Mouse (Mus musculus): ENCODE data around the gene Mrpl4. TPM values are rescaled to one million over a fixed set of nuclear protein-coding genes. Genes with fewer than 3 reads are reported as not detected.
"Not testable (repeated sequence)": the region's sequence is repeated elsewhere in the genome, so short reads cannot be mapped to it uniquely, and the experiment has no call there.

Mrpl4 gene
- polyA plus RNA-seq, 1 experiment from 2014 or later, result 128 TPM

DNA sequence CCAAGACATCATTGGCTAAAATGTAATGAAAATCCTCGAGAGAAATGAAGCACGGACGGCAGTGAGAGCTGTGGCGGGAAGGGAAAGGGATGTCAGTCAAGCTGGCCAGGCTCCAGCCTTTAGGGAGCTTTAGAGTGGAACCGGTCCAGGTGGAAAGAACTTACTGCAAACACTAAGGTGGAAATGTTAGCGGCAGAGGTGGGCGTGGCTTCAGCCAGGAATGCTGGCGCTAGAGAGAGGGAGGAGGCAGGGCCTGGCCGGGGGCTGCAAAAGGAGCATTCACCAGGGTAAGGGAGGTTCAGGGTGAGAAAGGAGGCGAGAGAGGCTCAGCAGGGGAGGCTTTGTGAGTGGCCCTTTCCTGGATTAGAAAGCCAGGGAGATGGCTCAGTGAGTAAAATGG lies 11.7 kb upstream of the Mrpl4 start:
- ATAC-seq (ENCODE audit: insufficient number of reproducible peaks, insufficient read depth, low FRiP score, low TSS enrichment), result no peak
- Histone ChIP-seq H3K4me1 (peaks cover 17% of the 10 kb centered on the region; the same call in 1 of the 2 replicates), H3K27ac (peak overlapping the region; percentile 64), H3K36me3 (no peaks in the 10 kb centered on the region), H3K9ac (no peak overlapping the region), H3K4me3 (no peak overlapping the region), H3K27me3 (0 out of 2 replicates have a peak, but pooled peaks cover 4% of the 10 kb centered on the region), H3K4me2 (replicated peaks) (peak overlapping the region; percentile 37), H3K9me3 (no peaks in the 10 kb centered on the region)
- 2% methylated on average over 10 of the region's 10 CpGs for WGBS

- Histone ChIP-seq H3K4me1 (peaks cover 17% of the 10 kb centered on the region; the same call in 1 of the 2 replicates), H3K9me3 (no peaks in the 10 kb centered on the region), H3K36me3 (no peaks in the 10 kb centered on the region), H3K4me3 (no peak overlapping the region), H3K4me2 (replicated peaks) (no peak overlapping the region), H3K27me3 (0 out of 2 replicates have a peak, but pooled peaks cover 4% of the 10 kb centered on the region), H3K9ac (peak overlapping the region; percentile 19; the same call in 1 of the 2 replicates), H3K27ac (0 out of 2 replicates have a peak overlapping the region, but pooled peaks have one; percentile 11)
- ATAC-seq (ENCODE audit: insufficient number of reproducible peaks, insufficient read depth, low FRiP score, low TSS enrichment), result no peak
- 99% methylated on average over 4 of the region's 4 CpGs for WGBS
These were observed 11.0 kb upstream of the Mrpl4 start for GRCm38 (mm10) chr9:20991587-20991986.

DNA sequence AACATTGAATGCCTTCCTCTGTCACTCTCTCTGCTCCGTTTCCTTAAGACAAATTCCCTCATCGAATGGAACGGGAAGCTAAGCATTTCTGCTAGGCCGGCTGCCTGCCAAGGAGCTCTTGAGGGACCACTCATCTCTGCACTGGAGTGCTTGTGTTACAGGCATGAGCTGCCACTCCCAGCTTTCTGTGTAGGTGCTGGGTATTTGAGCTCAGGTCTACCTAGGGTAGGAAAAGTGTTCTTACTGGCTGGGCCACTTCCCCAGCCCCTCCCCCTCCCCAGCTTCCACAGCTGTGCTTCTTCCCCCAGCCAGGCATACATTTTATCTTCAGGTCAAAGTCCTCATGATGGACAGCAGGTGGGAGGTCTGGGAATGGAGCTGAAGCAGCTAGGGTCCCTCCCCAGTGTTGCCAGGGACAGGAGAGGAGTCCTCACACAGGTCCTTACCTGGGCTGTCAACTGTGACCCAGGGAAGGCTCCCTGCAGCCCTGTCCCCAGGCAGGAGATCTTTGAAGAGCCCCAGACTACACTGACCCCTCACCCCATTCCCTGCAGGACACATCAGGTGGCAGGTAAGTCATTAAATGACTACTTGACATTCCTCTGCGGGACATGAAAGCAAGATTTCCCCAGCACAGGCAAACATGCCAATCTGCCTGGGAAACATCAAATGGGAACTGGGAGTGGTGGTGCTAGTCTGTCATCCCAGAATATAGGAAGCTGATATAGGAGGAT lies 9.2 kb upstream of the Mrpl4 start:
- no peak overlapping the region for H3K4me3 ChIP-seq
- 52% methylated on average over 5 of the region's 5 CpGs for WGBS
- H3K27me3 ChIP-seq, result 0 out of 2 replicates have a peak, but pooled peaks cover under 1% of the 10 kb centered on the region
- H3K9me3 ChIP-seq, result no peaks in the 10 kb centered on the region
- peaks cover 7% of the 10 kb centered on the region; the same call in 1 of the 2 replicates for H3K4me1 ChIP-seq
- no peaks in the 10 kb centered on the region for H3K36me3 ChIP-seq
- ATAC-seq (ENCODE audit: insufficient number of reproducible peaks, insufficient read depth, low FRiP score, low TSS enrichment), result no peak
- no peak overlapping the region for H3K27ac ChIP-seq
- H3K4me2 ChIP-seq (replicated peaks), result no peak overlapping the region
- no peak overlapping the region for H3K9ac ChIP-seq

DNA sequence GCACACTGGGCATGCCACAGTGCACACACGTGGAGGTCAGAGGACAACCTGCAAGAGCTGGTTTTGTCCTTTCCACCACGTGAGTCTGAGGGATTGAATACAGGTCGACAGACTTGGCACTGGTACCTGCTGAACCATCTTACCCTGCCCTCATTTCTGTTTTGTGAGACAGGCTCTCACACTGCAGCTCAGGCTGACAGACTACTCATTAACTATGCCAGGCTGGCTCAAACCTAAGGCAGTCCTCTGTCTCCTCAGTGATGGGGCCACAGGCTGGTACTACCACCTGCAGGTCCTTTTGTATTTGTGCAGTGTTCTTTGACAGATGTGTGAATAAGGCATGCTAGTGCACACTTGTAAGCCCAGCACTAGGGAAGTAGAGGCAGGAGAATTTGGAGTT lies 7.5 kb upstream of the Mrpl4 start:
- Histone ChIP-seq H3K27me3 (no peaks in the 10 kb centered on the region), H3K4me2 (replicated peaks) (no peak overlapping the region), H3K9ac (no peak overlapping the region), H3K9me3 (no peaks in the 10 kb centered on the region), H3K36me3 (no peaks in the 10 kb centered on the region), H3K4me3 (no peak overlapping the region), H3K27ac (no peak overlapping the region), H3K4me1 (peaks cover 5% of the 10 kb centered on the region; the same call in 1 of the 2 replicates)
- ATAC-seq (ENCODE audit: insufficient number of reproducible peaks, insufficient read depth, low FRiP score, low TSS enrichment), result no peak
- WGBS, result 88% methylated on average over 3 of the region's 3 CpGs

- no peak overlapping the region for H3K27ac ChIP-seq
- no peak overlapping the region for H3K4me3 ChIP-seq
- no peak overlapping the region for H3K4me2 ChIP-seq (replicated peaks)
- no peaks in the 10 kb centered on the region for H3K9me3 ChIP-seq
- no peak for ATAC-seq (ENCODE audit: insufficient number of reproducible peaks, insufficient read depth, low FRiP score, low TSS enrichment)
- H3K36me3 ChIP-seq, result no peaks in the 10 kb centered on the region
- H3K27me3 ChIP-seq, result no peaks in the 10 kb centered on the region
- WGBS, result 82% methylated on average over 8 of the region's 8 CpGs
- no peak overlapping the region for H3K9ac ChIP-seq
- no peaks in the 10 kb centered on the region for H3K4me1 ChIP-seq
These were observed 5.5 kb upstream of the Mrpl4 start for GRCm38 (mm10) chr9:20997065-20997464.

- not testable (repeated sequence) for H3K4me2 ChIP-seq (replicated peaks); H3K27ac ChIP-seq; H3K36me3 ChIP-seq; H3K9me3 ChIP-seq; ATAC-seq (ENCODE audit: insufficient number of reproducible peaks, insufficient read depth, low FRiP score, low TSS enrichment); H3K4me1 ChIP-seq; H3K9ac ChIP-seq; H3K4me3 ChIP-seq; H3K27me3 ChIP-seq
- WGBS, result 70% methylated on average over 1 of the region's 1 CpGs
These were observed 4.2 kb upstream of the Mrpl4 start for GRCm38 (mm10) chr9:20998337-20998736.

- Histone ChIP-seq H3K9ac (no peak overlapping the region), H3K36me3 (peaks cover 15% of the 10 kb centered on the region), H3K9me3 (no peaks in the 10 kb centered on the region), H3K27ac (no peak overlapping the region), H3K4me1 (peaks cover 4% of the 10 kb centered on the region), H3K27me3 (no peaks in the 10 kb centered on the region), H3K4me2 (replicated peaks) (no peak overlapping the region), H3K4me3 (no peak overlapping the region)
- no peak for ATAC-seq (ENCODE audit: insufficient number of reproducible peaks, insufficient read depth, low FRiP score, low TSS enrichment)
These were observed 1.7 kb upstream of the Mrpl4 start for GRCm38 (mm10) chr9:21000811-21001210.

GRCm38 (mm10) chr9:21001651-21002200 lies 812 bp upstream of the Mrpl4 start:
- Histone ChIP-seq H3K4me3 (no peak overlapping the region), H3K27ac (no peak overlapping the region), H3K4me2 (replicated peaks) (no peak overlapping the region), H3K4me1 (peaks cover 4% of the 10 kb centered on the region), H3K36me3 (peaks cover 24% of the 10 kb centered on the region), H3K9me3 (no peaks in the 10 kb centered on the region), H3K27me3 (no peaks in the 10 kb centered on the region), H3K9ac (no peak overlapping the region)
- no peak for ATAC-seq (ENCODE audit: insufficient number of reproducible peaks, insufficient read depth, low FRiP score, low TSS enrichment)
- 67% methylated on average over 6 of the region's 6 CpGs for WGBS

DNA sequence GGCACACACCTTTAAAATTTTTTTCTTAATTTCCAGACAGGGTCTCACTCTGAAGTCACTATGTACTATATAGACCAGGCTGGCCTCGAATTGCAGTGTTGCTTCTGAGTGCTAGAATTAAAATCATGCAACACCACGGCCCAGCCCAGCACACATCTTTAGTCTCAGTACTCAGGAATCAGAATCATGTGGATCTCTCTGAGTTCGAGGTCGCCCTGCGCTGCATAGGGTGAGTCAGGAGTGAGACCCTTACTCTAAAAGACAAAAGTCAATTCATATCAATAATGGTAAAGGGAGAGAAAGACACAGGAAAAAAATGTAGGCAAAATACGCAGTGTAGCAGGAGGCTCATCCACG lies 290 bp upstream of the Mrpl4 start:
- ATAC-seq (ENCODE audit: insufficient number of reproducible peaks, insufficient read depth, low FRiP score, low TSS enrichment), result no peak
- Histone ChIP-seq H3K27ac (peak overlapping the region; percentile 83; the same call in 1 of the 2 replicates), H3K9ac (peak overlapping the region; percentile 76), H3K4me2 (replicated peaks) (peak overlapping the region; percentile 86), H3K9me3 (no peaks in the 10 kb centered on the region), H3K36me3 (peaks cover 29% of the 10 kb centered on the region), H3K4me1 (peaks cover 4% of the 10 kb centered on the region), H3K4me3 (peak overlapping the region; percentile 92), H3K27me3 (no peaks in the 10 kb centered on the region)
- WGBS, result 13% methylated on average over 7 of the region's 7 CpGs

DNA sequence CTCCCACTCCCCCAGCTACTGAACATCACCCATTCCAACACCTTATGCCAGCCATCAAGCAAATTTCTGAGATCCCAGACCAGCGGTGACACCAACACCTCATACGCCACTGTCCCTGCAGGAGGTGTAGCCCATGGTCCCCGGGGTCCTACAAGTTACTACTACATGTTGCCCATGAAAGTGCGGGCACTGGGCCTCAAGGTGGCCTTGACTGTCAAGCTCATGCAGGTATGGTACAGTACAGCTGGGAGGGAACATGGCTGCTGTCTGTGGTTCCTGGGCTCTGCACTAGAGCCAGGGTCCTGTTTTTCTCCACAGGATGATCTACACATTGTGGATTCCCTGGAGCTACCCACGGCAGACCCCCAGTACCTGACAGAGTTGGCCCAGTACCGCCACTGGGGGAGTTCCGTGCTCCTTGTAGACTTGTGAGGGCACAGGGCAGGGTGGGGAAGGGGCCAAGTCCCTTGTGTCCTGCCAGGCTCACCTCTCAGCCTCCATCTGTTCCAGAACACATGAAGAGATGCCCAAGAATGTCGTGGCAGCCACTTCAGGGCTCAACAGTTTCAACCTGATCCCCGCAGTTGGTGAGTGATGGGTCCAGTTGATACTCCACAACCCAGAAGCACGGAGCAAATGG lies 4.9 kb downstream of the Mrpl4 start:
- Histone ChIP-seq H3K4me2 (replicated peaks) (no peak overlapping the region), H3K27me3 (peaks cover 6% of the 10 kb centered on the region; the same call in 1 of the 2 replicates), H3K9ac (no peak overlapping the region), H3K36me3 (peaks cover 50% of the 10 kb centered on the region), H3K4me3 (no peak overlapping the region), H3K27ac (no peak overlapping the region), H3K9me3 (no peaks in the 10 kb centered on the region), H3K4me1 (peaks cover 4% of the 10 kb centered on the region)
- 95% methylated on average over 10 of the region's 10 CpGs for WGBS
- ATAC-seq (ENCODE audit: insufficient number of reproducible peaks, insufficient read depth, low FRiP score, low TSS enrichment), result no peak

DNA sequence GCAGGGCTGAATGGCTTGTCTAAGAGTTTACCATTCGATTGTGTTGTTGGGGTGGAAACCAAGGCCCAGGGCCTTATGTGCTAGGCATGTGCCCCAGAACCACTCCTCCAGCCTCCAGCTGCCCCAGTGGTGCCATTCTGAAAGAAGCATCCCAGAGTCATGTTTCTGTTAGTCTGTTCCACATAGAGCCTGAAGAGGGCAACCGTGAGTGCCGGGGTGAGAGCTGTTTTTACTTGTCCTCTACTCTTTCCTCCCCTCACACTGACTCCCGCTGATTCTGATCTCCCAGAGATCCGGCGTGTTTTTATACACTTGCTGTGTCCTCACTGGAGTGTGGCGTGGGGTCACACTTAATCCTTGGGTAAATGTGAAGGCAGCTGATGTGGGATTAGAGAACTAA lies 5.5 kb downstream of the Mrpl4 start:
- Histone ChIP-seq H3K4me1 (peaks cover 4% of the 10 kb centered on the region), H3K4me3 (no peak overlapping the region), H3K27me3 (peaks cover 6% of the 10 kb centered on the region; the same call in 1 of the 2 replicates), H3K9ac (no peak overlapping the region), H3K9me3 (no peaks in the 10 kb centered on the region), H3K36me3 (peaks cover 50% of the 10 kb centered on the region), H3K4me2 (replicated peaks) (no peak overlapping the region), H3K27ac (no peak overlapping the region)
- ATAC-seq (ENCODE audit: insufficient number of reproducible peaks, insufficient read depth, low FRiP score, low TSS enrichment), result no peak
- 86% methylated on average over 7 of the region's 7 CpGs for WGBS

DNA sequence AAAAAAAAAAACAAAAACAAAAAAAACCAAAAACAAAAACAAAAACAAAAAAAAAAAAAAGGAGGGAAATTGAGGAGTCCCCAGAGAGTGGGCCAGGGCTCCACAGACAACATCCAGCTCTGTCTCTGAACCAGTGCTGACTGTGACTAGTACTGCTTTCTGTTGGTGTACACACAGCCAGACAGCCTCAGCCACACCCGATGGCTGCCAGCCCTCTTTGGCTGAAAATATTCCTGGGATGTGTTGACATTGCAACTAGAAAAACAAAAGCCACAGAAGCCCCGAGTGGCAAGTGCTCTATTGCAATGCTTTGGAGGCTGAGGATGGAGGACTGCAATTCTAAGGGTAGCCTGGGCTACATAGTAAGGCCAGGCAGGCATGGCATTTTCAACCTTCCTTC lies 7.8 kb downstream of the Mrpl4 start:
- no peaks in the 10 kb centered on the region for H3K9me3 ChIP-seq
- H3K36me3 ChIP-seq, result peaks cover 39% of the 10 kb centered on the region
- no peak overlapping the region for H3K27ac ChIP-seq
- no peak overlapping the region for H3K4me2 ChIP-seq (replicated peaks)
- H3K4me1 ChIP-seq, result peaks cover 4% of the 10 kb centered on the region; the same call in 1 of the 2 replicates
- no peak for ATAC-seq (ENCODE audit: insufficient number of reproducible peaks, insufficient read depth, low FRiP score, low TSS enrichment)
- 74% methylated on average over 2 of the region's 2 CpGs for WGBS
- no peak overlapping the region for H3K9ac ChIP-seq
- H3K27me3 ChIP-seq, result peaks cover 22% of the 10 kb centered on the region
- H3K4me3 ChIP-seq, result no peak overlapping the region

All from embryonic facial prominence, embryonic 12.5 days (tissue).